Mouse (Mus musculus): ENCODE data around the gene Rtp2.

GRCm38 (mm10) chr16:23980201-23980870, 48.1 kb upstream of the Rtp2 start:
- TF ChIP-seq GATA1 (IDR thresholded peaks at IDR 0.05; ENCODE audit: borderline replicate concordance, low read length) (no peak), CTCF (IDR thresholded peaks at IDR 0.05; ENCODE audit: low read depth, low read length) (no peak)

Measured in G1E (cell line).